Mouse (Mus musculus): ENCODE measurements at regions not wholly inside any gene's neighbourhood (a gene's known extent, or its start where the extent isn't known, plus 50 kb on each side); places are given as distances from the start of the nearest gene placed in this dataset.

DNA sequence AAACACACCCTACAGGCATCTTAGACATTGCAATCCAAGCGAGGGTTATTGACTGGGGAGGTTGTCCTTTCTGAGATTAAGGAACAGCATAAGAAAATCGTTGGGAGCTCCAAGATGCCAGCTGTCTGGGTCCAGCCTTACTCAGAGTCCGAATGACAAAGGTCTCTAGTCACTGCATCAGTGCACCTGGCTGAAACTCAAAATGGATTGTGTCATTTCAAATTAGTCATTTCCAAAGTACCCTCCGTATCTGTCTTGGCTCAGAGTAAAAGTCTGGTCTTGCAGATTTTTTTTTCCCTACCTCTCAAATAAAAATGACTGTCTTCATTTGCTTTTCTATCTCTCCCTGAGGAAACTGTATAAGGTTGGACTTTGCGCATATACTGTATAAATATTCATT is 85.1 kb upstream of the Grip1 start:
- TF ChIP-seq POLR2AphosphoS2 (IDR thresholded peaks at IDR 0.05; ENCODE audit: insufficient read length, low read depth): no peak
- no peak for TF ChIP-seq POLR2A (IDR thresholded peaks at IDR 0.05; ENCODE audit: insufficient read length, low read depth)
- no peak for TF ChIP-seq SRF (IDR thresholded peaks at IDR 0.05; ENCODE audit: control insufficient read depth, insufficient read length, low read depth)
- TF ChIP-seq USF1 (IDR thresholded peaks at IDR 0.05; ENCODE audit: low read depth): no peak
- TF ChIP-seq E2F4 (IDR thresholded peaks at IDR 0.05; ENCODE audit: insufficient read depth): no peak
- no peak for TF ChIP-seq TCF3 (IDR thresholded peaks at IDR 0.05; ENCODE audit: insufficient read length, low read depth)
- no peak for TF ChIP-seq MAX (IDR thresholded peaks at IDR 0.05; ENCODE audit: low read depth)
- TF ChIP-seq TCF12 (IDR thresholded peaks at IDR 0.05; ENCODE audit: insufficient read depth, poor library complexity, severe bottlenecking): no peak
- TF ChIP-seq REST (IDR thresholded peaks at IDR 0.05; ENCODE audit: insufficient read depth, insufficient read length): no peak
- TF ChIP-seq CEBPB (IDR thresholded peaks at IDR 0.05; ENCODE audit: insufficient read depth, poor library complexity, severe bottlenecking): no peak
- TF ChIP-seq MYOG (IDR thresholded peaks at IDR 0.05; ENCODE audit: control insufficient read depth in 1 of 3, insufficient read depth in 1 of 3, insufficient read length in 2 of 3, low read depth in 2 of 3): no peak
- TF ChIP-seq MYOD1 (IDR thresholded peaks at IDR 0.05; ENCODE audit: control insufficient read depth in 1 of 3, insufficient read length in 2 of 3, low read depth in 2 of 3): no peak

All from myocyte (in vitro differentiated cells).